Mouse (Mus musculus) myocyte (in vitro differentiated cells): ENCODE data around the gene Fut1. TPM values are rescaled to one million over a fixed set of nuclear protein-coding genes. Genes with fewer than 3 reads are reported as not detected.

ENCODE experiments used
- H3K27me3 ChIP-seq: one replicate; pipeline ENCODE4 v1.6.1; 2011; ENCODE audit not compliant: control insufficient read depth, insufficient read depth, insufficient read length
- H3K36me3 ChIP-seq: one replicate; pipeline ENCODE4 v1.6.1; 2011; ENCODE audit not compliant: control insufficient read depth, insufficient read depth
- H3K4me2 ChIP-seq: one replicate; pipeline ENCODE4 v1.6.1; 2011; ENCODE audit warnings: low read depth, control low read depth
- H3K4me3 ChIP-seq: one replicate; pipeline ENCODE4 v1.5.1; 2011; ENCODE audit warnings: mild to moderate bottlenecking, control low read depth, moderate library complexity
- H3K79me2 ChIP-seq: one replicate; pipeline ENCODE4 v1.6.1; 2011; ENCODE audit not compliant: control insufficient read depth, insufficient read depth
- H3ac ChIP-seq: one replicate; pipeline ENCODE4 v1.6.1; 2011; ENCODE audit not compliant: control insufficient read depth, insufficient read length
- CEBPB ChIP-seq: IDR thresholded peaks from 2 replicates; pipeline ENCODE4 v1.6.1; 2011; ENCODE audit warnings: mild to moderate bottlenecking, moderate library complexity; ENCODE audit not compliant: poor library complexity, insufficient read depth, severe bottlenecking
- E2F4 ChIP-seq: IDR thresholded peaks from one replicate; pipeline ENCODE4 v1.6.1; 2011; ENCODE audit warnings: mild to moderate bottlenecking, control low read depth, moderate library complexity; ENCODE audit not compliant: insufficient read depth
- MAX ChIP-seq: IDR thresholded peaks from one replicate; pipeline ENCODE4 v1.6.1; 2011; ENCODE audit warnings: low read depth, mild to moderate bottlenecking, control low read depth
- MYOD1 ChIP-seq, 3 experiments: IDR thresholded peaks; one replicate each; pipeline ENCODE4 v1.6.1; 2011; ENCODE audit warnings: control low read depth in 2 of 3, low read depth in 2 of 3, mild to moderate bottlenecking in 2 of 3, moderate library complexity in 1 of 3; ENCODE audit not compliant: insufficient read length in 2 of 3, control insufficient read depth in 1 of 3
- MYOG ChIP-seq, 3 experiments: IDR thresholded peaks; one replicate each; pipeline ENCODE4 v1.6.1; 2011; ENCODE audit warnings: control low read depth in 2 of 3, low read depth in 2 of 3, mild to moderate bottlenecking in 2 of 3; ENCODE audit not compliant: insufficient read length in 2 of 3, control insufficient read depth in 1 of 3, insufficient read depth in 1 of 3
- POLR2A ChIP-seq: IDR thresholded peaks from one replicate; pipeline ENCODE4 v1.6.1; 2011; ENCODE audit warnings: low read depth, mild to moderate bottlenecking, control low read depth, moderate library complexity; ENCODE audit not compliant: insufficient read length
- POLR2AphosphoS2 ChIP-seq: IDR thresholded peaks from one replicate; pipeline ENCODE4 v1.6.1; 2011; ENCODE audit warnings: low read depth, control low read depth; ENCODE audit not compliant: insufficient read length
- REST ChIP-seq: IDR thresholded peaks from one replicate; pipeline ENCODE4 v1.6.1; 2011; ENCODE audit warnings: mild to moderate bottlenecking, control low read depth, moderate library complexity; ENCODE audit not compliant: insufficient read depth, insufficient read length
- SRF ChIP-seq: IDR thresholded peaks from one replicate; pipeline ENCODE4 v1.6.1; 2011; ENCODE audit warnings: low read depth; ENCODE audit not compliant: control insufficient read depth, insufficient read length
- TCF12 ChIP-seq: IDR thresholded peaks from one replicate; pipeline ENCODE4 v1.6.1; 2011; ENCODE audit warnings: mild to moderate bottlenecking, control low read depth; ENCODE audit not compliant: poor library complexity, insufficient read depth, severe bottlenecking
- TCF3 ChIP-seq: IDR thresholded peaks from one replicate; pipeline ENCODE4 v1.6.1; 2011; ENCODE audit warnings: low read depth, control low read depth; ENCODE audit not compliant: insufficient read length
- USF1 ChIP-seq: IDR thresholded peaks from one replicate; pipeline ENCODE4 v1.6.1; 2011; ENCODE audit warnings: low read depth, mild to moderate bottlenecking, control low read depth, moderate library complexity
- polyA plus RNA-seq: library from polyadenylated mRNA; unstranded; fragments of >200 nt; fragmentation: generic; extraction: Trizol; gene quantifications from one replicate; pipeline ENCODE4 v1.2.1, GENCODE M21; 2012; ENCODE audit warnings: missing spikeins

Fut1 gene
- polyA plus RNA-seq, 1 experiment: 3.8 TPM

DNA sequence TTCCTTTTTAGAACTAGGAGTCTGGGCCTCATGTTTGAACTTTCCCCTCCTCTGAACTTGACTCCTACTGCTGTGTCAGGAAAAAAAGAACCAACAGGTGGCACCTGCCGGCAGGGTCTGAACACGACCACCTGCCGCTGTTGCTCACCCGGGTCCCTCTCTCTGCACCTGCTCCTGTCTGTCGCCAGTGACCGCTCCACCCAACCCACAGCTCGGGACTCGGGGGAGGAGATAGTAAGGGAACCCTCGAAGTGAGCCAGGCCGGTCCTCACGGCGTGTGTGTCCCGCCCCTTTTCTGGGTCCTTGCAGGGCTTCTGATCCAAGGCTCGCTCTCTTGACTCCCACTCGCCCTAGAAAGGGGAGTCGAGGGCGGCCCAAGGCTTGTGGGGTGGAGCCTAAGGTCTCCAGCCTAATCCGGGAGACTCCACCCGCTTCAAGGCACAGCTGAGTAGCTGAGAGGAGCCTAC is 22.5 kb downstream of the Fut1 start, which contains the start of gene Mamstr:
TSS of gene Mamstr (plus strand) at position 417 of the 467 bp plus-strand sequence.
- no peaks in the 10 kb centered on the region for H3K79me2 ChIP-seq
- H3ac ChIP-seq: no peak within 1 kb of the TSS
- H3K27me3 ChIP-seq: no peaks in the 10 kb centered on the region
- peak; percentile 17 for TF ChIP-seq POLR2A
- no peak for TF ChIP-seq CEBPB
- TF ChIP-seq MYOG (IDR thresholded peaks at IDR 0.05; ENCODE audit: control insufficient read depth in 1 of 3, insufficient read depth in 1 of 3, insufficient read length in 2 of 3, low read depth in 2 of 3): peak; percentile 54 to 98 (median 88)
- TF ChIP-seq TCF12: peak; percentile 98
- peak; percentile 92 to 100 (median 100) for TF ChIP-seq MYOD1 (IDR thresholded peaks at IDR 0.05; ENCODE audit: control insufficient read depth in 1 of 3, insufficient read length in 2 of 3, low read depth in 2 of 3)
- no peak for TF ChIP-seq MAX
- TF ChIP-seq TCF3: peak; percentile 98
- TF ChIP-seq E2F4: no peak
- peak within 1 kb of the TSS; percentile 64 for H3K4me2 ChIP-seq
- peak within 1 kb of the TSS; percentile 16 for H3K4me3 ChIP-seq
- no peaks in the 10 kb centered on the region for H3K36me3 ChIP-seq

DNA sequence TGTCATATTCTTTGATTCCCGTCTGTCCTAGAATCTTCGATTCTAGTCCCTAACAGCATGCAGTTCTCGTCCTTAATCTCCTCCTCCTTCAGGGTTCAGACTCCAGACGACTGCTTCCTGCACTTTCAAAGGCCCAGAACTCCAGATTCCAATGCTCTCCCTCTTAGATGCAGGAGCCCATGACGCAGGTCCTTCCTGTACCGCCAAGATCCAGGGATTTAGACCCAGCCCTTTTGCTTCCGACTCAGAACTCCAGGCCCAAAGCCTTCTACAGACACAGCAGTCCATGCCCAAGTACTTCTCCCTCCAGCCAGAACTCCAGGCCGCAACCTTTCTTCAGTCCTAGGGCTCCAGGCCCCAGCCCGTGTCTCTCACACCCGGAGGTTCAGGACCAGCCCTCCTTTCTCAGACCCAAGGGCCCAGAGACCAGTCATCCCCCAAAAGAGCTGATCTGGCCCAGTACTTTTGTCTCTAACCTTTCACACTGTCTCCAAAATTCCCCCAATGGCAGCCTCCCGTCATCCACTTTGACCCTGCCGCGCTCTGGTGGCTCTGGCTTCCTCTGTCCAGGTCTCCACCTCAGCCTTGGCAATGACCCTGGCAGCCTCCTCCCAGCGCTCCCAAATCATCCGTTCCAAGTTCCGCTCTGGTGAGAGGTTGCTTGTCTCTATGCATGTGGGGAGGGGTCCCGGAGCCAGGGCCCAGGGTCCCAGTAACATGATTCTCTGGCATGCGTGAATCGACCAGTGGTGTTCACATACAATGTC is 23.3 kb downstream of the Fut1 start:
- no peaks in the 10 kb centered on the region for H3K27me3 ChIP-seq
- TF ChIP-seq MYOG (IDR thresholded peaks at IDR 0.05; ENCODE audit: control insufficient read depth in 1 of 3, insufficient read depth in 1 of 3, insufficient read length in 2 of 3, low read depth in 2 of 3): no peak
- no peak for TF ChIP-seq MAX
- TF ChIP-seq CEBPB: no peak
- no peak for TF ChIP-seq E2F4
- no peak for TF ChIP-seq POLR2A
- no peak for TF ChIP-seq SRF
- no peak for TF ChIP-seq REST
- TF ChIP-seq USF1: no peak
- TF ChIP-seq POLR2AphosphoS2: no peak
- no peak for TF ChIP-seq TCF12
- no peak for TF ChIP-seq TCF3
- no peak for TF ChIP-seq MYOD1 (IDR thresholded peaks at IDR 0.05; ENCODE audit: control insufficient read depth in 1 of 3, insufficient read length in 2 of 3, low read depth in 2 of 3)
- no peaks in the 10 kb centered on the region for H3K79me2 ChIP-seq
- H3K4me3 ChIP-seq: peak overlapping the region; percentile 16
- H3K4me2 ChIP-seq: peak overlapping the region; percentile 64
- H3K36me3 ChIP-seq: no peaks in the 10 kb centered on the region
- H3ac ChIP-seq: no peak overlapping the region

DNA sequence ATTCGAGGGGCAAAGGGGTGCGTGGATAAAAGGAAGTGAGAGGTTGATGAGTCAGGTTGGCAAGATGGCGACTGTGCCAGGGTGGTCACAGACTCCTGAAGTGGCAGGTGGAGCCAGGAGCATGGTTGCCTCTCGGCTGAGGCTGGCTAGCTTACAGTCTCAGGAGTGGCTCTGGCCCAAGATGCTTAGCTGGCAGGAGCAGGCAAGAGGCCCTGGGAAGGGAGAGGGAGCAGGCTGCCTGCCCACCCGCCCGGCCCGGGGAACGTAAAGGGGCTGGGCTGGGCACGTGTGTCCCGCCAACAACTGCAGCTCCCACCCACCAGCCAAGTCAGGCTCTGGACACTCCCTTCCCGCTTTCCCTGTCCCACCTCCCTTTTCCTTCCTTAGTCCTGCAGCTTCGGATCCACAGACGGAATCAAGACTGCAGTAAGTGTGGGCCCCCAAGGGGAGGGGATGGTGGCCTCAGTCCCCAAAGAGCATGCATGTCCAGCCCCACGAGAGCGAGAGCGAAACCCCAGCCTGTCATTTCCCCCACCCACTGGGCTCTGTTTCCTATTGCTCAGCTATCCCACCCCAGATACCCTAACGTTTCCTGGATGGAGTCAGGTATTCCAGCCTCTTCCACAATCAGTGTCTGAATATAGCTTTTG is 24.4 kb downstream of the Fut1 start:
- Histone ChIP-seq H3K4me2 (peak overlapping the region; percentile 76), H3ac (no peak overlapping the region), H3K36me3 (no peaks in the 10 kb centered on the region), H3K27me3 (no peaks in the 10 kb centered on the region), H3K4me3 (peak overlapping the region; percentile 16), H3K79me2 (no peaks in the 10 kb centered on the region)
- TF ChIP-seq MYOG (IDR thresholded peaks at IDR 0.05; ENCODE audit: control insufficient read depth in 1 of 3, insufficient read depth in 1 of 3, insufficient read length in 2 of 3, low read depth in 2 of 3) (peak in 1 of 3 experiments; percentile 50), MYOD1 (IDR thresholded peaks at IDR 0.05; ENCODE audit: control insufficient read depth in 1 of 3, insufficient read length in 2 of 3, low read depth in 2 of 3) (peak in 1 of 3 experiments; percentile 42), POLR2AphosphoS2 (peak; percentile 27), POLR2A (peak; percentile 27), TCF12 (no peak), REST (no peak), E2F4 (no peak), USF1 (no peak), CEBPB (no peak), TCF3 (no peak), SRF (no peak)

DNA sequence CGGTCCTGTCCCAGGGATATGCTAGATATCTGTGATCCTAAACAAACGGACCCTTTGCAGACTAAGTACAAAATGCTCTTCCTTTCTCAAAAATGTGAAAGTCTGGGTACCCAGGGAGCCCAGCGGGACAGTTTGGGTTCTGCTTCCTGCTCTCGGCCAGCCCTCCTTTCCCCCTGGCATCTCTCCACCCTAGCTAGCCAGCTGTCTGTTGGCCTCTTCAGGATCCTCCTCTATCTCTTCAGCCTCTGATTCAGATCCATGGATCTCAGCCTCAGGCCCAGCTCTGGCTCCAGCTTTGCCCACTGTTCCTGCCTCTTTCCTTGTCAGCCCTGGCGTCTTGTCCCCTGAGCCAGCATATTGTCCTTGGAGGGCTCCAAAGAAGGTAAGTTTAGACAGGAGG is 25.0 kb downstream of the Fut1 start:
- no peaks in the 10 kb centered on the region for H3K27me3 ChIP-seq
- H3ac ChIP-seq: no peak overlapping the region
- no peaks in the 10 kb centered on the region for H3K36me3 ChIP-seq
- TF ChIP-seq CEBPB (no peak), TCF12 (no peak), E2F4 (no peak), POLR2A (no peak), MAX (no peak), REST (no peak), POLR2AphosphoS2 (no peak), SRF (no peak), TCF3 (no peak), USF1 (no peak), MYOG (IDR thresholded peaks at IDR 0.05; ENCODE audit: control insufficient read depth in 1 of 3, insufficient read depth in 1 of 3, insufficient read length in 2 of 3, low read depth in 2 of 3) (peak in 1 of 3 experiments; percentile 42), MYOD1 (IDR thresholded peaks at IDR 0.05; ENCODE audit: control insufficient read depth in 1 of 3, insufficient read length in 2 of 3, low read depth in 2 of 3) (peak in 1 of 3 experiments; percentile 29)
- peak overlapping the region; percentile 6 for H3K4me3 ChIP-seq
- peak overlapping the region; percentile 76 for H3K4me2 ChIP-seq
- no peaks in the 10 kb centered on the region for H3K79me2 ChIP-seq
